Mouse (Mus musculus): ENCODE measurements around the gene Slfn5. TPM values are rescaled to one million over a fixed set of nuclear protein-coding genes. Genes with fewer than 3 reads are reported as not detected.

Slfn5 gene
- polyA plus RNA-seq, 1 experiment from 2014 or later = 7.8 TPM

- Histone ChIP-seq H3K4me2 (replicated peaks; ENCODE audit: low read depth, low read length) (peak overlapping the region; percentile 76), H3K27me3 (ENCODE audit: insufficient read depth, low read length) (peaks cover 65% of the 10 kb centered on the region), H3K4me1 (ENCODE audit: insufficient read depth, low read length) (peaks cover 6% of the 10 kb centered on the region), H3K4me3 (ENCODE audit: low read length) (peak overlapping the region; percentile 54), H3K36me3 (ENCODE audit: insufficient read depth, low read length) (no peaks in the 10 kb centered on the region), H3K27ac (ENCODE audit: low read length) (no peak overlapping the region), H3K9me3 (ENCODE audit: low read length) (no peaks in the 10 kb centered on the region), H3K9ac (replicated peaks; ENCODE audit: low read length) (peak overlapping the region; percentile 62)
- 2% methylated on average over 23 of the region's 29 CpGs for WGBS
- ATAC-seq (ENCODE audit: low FRiP score, low TSS enrichment) = no peak
Observed at GRCm38 (mm10) chr11:82933186-82933585, 18.0 kb upstream of the Slfn5 start.

GRCm38 (mm10) chr11:82943336-82943735, 7.8 kb upstream of the Slfn5 start:
- Histone ChIP-seq H3K9me3 (ENCODE audit: low read length) (no peaks in the 10 kb centered on the region), H3K27ac (ENCODE audit: low read length) (no peak overlapping the region), H3K9ac (replicated peaks; ENCODE audit: low read length) (no peak overlapping the region), H3K4me2 (replicated peaks; ENCODE audit: low read depth, low read length) (no peak overlapping the region), H3K4me3 (ENCODE audit: low read length) (no peak overlapping the region), H3K27me3 (ENCODE audit: insufficient read depth, low read length) (no peaks in the 10 kb centered on the region; the same call in 1 of the 2 replicates), H3K4me1 (ENCODE audit: insufficient read depth, low read length) (no peaks in the 10 kb centered on the region), H3K36me3 (ENCODE audit: insufficient read depth, low read length) (no peaks in the 10 kb centered on the region)
- ATAC-seq (ENCODE audit: low FRiP score, low TSS enrichment) = no peak
- 48% methylated on average over 6 of the region's 6 CpGs for WGBS

GRCm38 (mm10) chr11:82945636-82946035, 5.5 kb upstream of the Slfn5 start:
- Histone ChIP-seq H3K4me1 (ENCODE audit: insufficient read depth, low read length) (peaks cover 3% of the 10 kb centered on the region; the same call in 1 of the 2 replicates), H3K9ac (replicated peaks; ENCODE audit: low read length) (no peak overlapping the region), H3K4me3 (ENCODE audit: low read length) (no peak overlapping the region), H3K27me3 (ENCODE audit: insufficient read depth, low read length) (peaks cover 7% of the 10 kb centered on the region), H3K4me2 (replicated peaks; ENCODE audit: low read depth, low read length) (no peak overlapping the region), H3K36me3 (ENCODE audit: insufficient read depth, low read length) (no peaks in the 10 kb centered on the region), H3K9me3 (ENCODE audit: low read length) (no peaks in the 10 kb centered on the region), H3K27ac (ENCODE audit: low read length) (no peak overlapping the region)
- ATAC-seq (ENCODE audit: low FRiP score, low TSS enrichment) = no peak
- 62% methylated on average over 2 of the region's 2 CpGs for WGBS

- Histone ChIP-seq H3K4me3 (ENCODE audit: low read length) (no peak overlapping the region), H3K36me3 (ENCODE audit: insufficient read depth, low read length) (no peaks in the 10 kb centered on the region), H3K27ac (ENCODE audit: low read length) (no peak overlapping the region), H3K27me3 (ENCODE audit: insufficient read depth, low read length) (peaks cover 15% of the 10 kb centered on the region), H3K9ac (replicated peaks; ENCODE audit: low read length) (no peak overlapping the region), H3K4me1 (ENCODE audit: insufficient read depth, low read length) (peaks cover 16% of the 10 kb centered on the region), H3K4me2 (replicated peaks; ENCODE audit: low read depth, low read length) (no peak overlapping the region), H3K9me3 (ENCODE audit: low read length) (no peaks in the 10 kb centered on the region)
- 52% methylated on average over 4 of the region's 4 CpGs for WGBS
- no peak for ATAC-seq (ENCODE audit: low FRiP score, low TSS enrichment)
Observed at GRCm38 (mm10) chr11:82947457-82947856, 3.7 kb upstream of the Slfn5 start.

GRCm38 (mm10) chr11:82949036-82949435, 2.1 kb upstream of the Slfn5 start:
- WGBS = 68% methylated on average over 9 of the region's 9 CpGs
- ATAC-seq (ENCODE audit: low FRiP score, low TSS enrichment) = no peak
- H3K4me2 ChIP-seq (replicated peaks; ENCODE audit: low read depth, low read length) = no peak overlapping the region
- no peak overlapping the region for H3K9ac ChIP-seq (replicated peaks; ENCODE audit: low read length)
- no peaks in the 10 kb centered on the region for H3K9me3 ChIP-seq (ENCODE audit: low read length)
- peaks cover 26% of the 10 kb centered on the region for H3K27me3 ChIP-seq (ENCODE audit: insufficient read depth, low read length)
- peaks cover 16% of the 10 kb centered on the region for H3K4me1 ChIP-seq (ENCODE audit: insufficient read depth, low read length)
- H3K36me3 ChIP-seq (ENCODE audit: insufficient read depth, low read length) = no peaks in the 10 kb centered on the region
- no peak overlapping the region for H3K27ac ChIP-seq (ENCODE audit: low read length)
- H3K4me3 ChIP-seq (ENCODE audit: low read length) = no peak overlapping the region

- H3K27me3 ChIP-seq (ENCODE audit: insufficient read depth, low read length) = peaks cover 29% of the 10 kb centered on the region
- 6% methylated on average over 28 of the region's 28 CpGs for WGBS
Observed at GRCm38 (mm10) chr11:82951865-82952611, 889 bp downstream of the Slfn5 start.

GRCm38 (mm10) chr11:82952612-82953542, 1.7 kb downstream of the Slfn5 start:
- no peaks in the 10 kb centered on the region for H3K36me3 ChIP-seq (ENCODE audit: insufficient read depth, low read length)
- no peaks in the 10 kb centered on the region for H3K9me3 ChIP-seq (ENCODE audit: low read length)
- no peak for ATAC-seq (ENCODE audit: low FRiP score, low TSS enrichment)
- peaks cover 16% of the 10 kb centered on the region for H3K4me1 ChIP-seq (ENCODE audit: insufficient read depth, low read length)
- H3K9ac ChIP-seq (replicated peaks; ENCODE audit: low read length) = peak overlapping the region; percentile 53; the same call in 1 of the 2 replicates
- H3K27ac ChIP-seq (ENCODE audit: low read length) = peak overlapping the region; percentile 16; the same call in 1 of the 2 replicates
- H3K27me3 ChIP-seq (ENCODE audit: insufficient read depth, low read length) = peaks cover 29% of the 10 kb centered on the region
- peak overlapping the region; percentile 54 for H3K4me2 ChIP-seq (replicated peaks; ENCODE audit: low read depth, low read length)
- 59% methylated on average over 9 of the region's 9 CpGs for WGBS
- peak overlapping the region; percentile 43 for H3K4me3 ChIP-seq (ENCODE audit: low read length)

More at GRCm38 (mm10) chr11:82951865-82952611, 889 bp downstream of the Slfn5 start:
- no peaks in the 10 kb centered on the region for H3K9me3 ChIP-seq (ENCODE audit: low read length)
- peak overlapping the region; percentile 53 for H3K9ac ChIP-seq (replicated peaks; ENCODE audit: low read length)
- H3K27ac ChIP-seq (ENCODE audit: low read length) = peak overlapping the region; percentile 65
- peak overlapping the region; percentile 54 for H3K4me2 ChIP-seq (replicated peaks; ENCODE audit: low read depth, low read length)
- H3K4me1 ChIP-seq (ENCODE audit: insufficient read depth, low read length) = peaks cover 16% of the 10 kb centered on the region
- H3K36me3 ChIP-seq (ENCODE audit: insufficient read depth, low read length) = no peaks in the 10 kb centered on the region
- ATAC-seq (ENCODE audit: low FRiP score, low TSS enrichment) = no peak
- H3K4me3 ChIP-seq (ENCODE audit: low read length) = peak overlapping the region; percentile 43

GRCm38 (mm10) chr11:82954631-82955030, 3.5 kb downstream of the Slfn5 start:
- peaks cover 25% of the 10 kb centered on the region for H3K27me3 ChIP-seq (ENCODE audit: insufficient read depth, low read length)
- no peak overlapping the region for H3K4me3 ChIP-seq (ENCODE audit: low read length)
- WGBS = 80% methylated on average over 6 of the region's 6 CpGs
- H3K4me2 ChIP-seq (replicated peaks; ENCODE audit: low read depth, low read length) = no peak overlapping the region
- H3K9me3 ChIP-seq (ENCODE audit: low read length) = no peaks in the 10 kb centered on the region
- no peak for ATAC-seq (ENCODE audit: low FRiP score, low TSS enrichment)
- no peak overlapping the region for H3K9ac ChIP-seq (replicated peaks; ENCODE audit: low read length)
- no peaks in the 10 kb centered on the region for H3K36me3 ChIP-seq (ENCODE audit: insufficient read depth, low read length)
- peaks cover 16% of the 10 kb centered on the region for H3K4me1 ChIP-seq (ENCODE audit: insufficient read depth, low read length)
- no peak overlapping the region for H3K27ac ChIP-seq (ENCODE audit: low read length)

- no peak overlapping the region for H3K27ac ChIP-seq (ENCODE audit: low read length)
- peaks cover 20% of the 10 kb centered on the region for H3K27me3 ChIP-seq (ENCODE audit: insufficient read depth, low read length)
- H3K4me3 ChIP-seq (ENCODE audit: low read length) = no peak overlapping the region
- no peak for ATAC-seq (ENCODE audit: low FRiP score, low TSS enrichment)
- H3K36me3 ChIP-seq (ENCODE audit: insufficient read depth, low read length) = no peaks in the 10 kb centered on the region
- H3K9me3 ChIP-seq (ENCODE audit: low read length) = no peaks in the 10 kb centered on the region
- WGBS = 72% methylated on average over 10 of the region's 10 CpGs
- H3K4me1 ChIP-seq (ENCODE audit: insufficient read depth, low read length) = peaks cover 3% of the 10 kb centered on the region; the same call in 1 of the 2 replicates
- no peak overlapping the region for H3K9ac ChIP-seq (replicated peaks; ENCODE audit: low read length)
- no peak overlapping the region for H3K4me2 ChIP-seq (replicated peaks; ENCODE audit: low read depth, low read length)
Observed at GRCm38 (mm10) chr11:82956925-82957324, 5.8 kb downstream of the Slfn5 start.
